Mouse (Mus musculus): ENCODE measurements around the gene Ccl17. TPM values are rescaled to one million over a fixed set of nuclear protein-coding genes. Genes with fewer than 3 reads are reported as not detected.

The Ccl17 gene
- polyA plus RNA-seq, 1 experiment from 2014 or later, result not detected

DNA sequence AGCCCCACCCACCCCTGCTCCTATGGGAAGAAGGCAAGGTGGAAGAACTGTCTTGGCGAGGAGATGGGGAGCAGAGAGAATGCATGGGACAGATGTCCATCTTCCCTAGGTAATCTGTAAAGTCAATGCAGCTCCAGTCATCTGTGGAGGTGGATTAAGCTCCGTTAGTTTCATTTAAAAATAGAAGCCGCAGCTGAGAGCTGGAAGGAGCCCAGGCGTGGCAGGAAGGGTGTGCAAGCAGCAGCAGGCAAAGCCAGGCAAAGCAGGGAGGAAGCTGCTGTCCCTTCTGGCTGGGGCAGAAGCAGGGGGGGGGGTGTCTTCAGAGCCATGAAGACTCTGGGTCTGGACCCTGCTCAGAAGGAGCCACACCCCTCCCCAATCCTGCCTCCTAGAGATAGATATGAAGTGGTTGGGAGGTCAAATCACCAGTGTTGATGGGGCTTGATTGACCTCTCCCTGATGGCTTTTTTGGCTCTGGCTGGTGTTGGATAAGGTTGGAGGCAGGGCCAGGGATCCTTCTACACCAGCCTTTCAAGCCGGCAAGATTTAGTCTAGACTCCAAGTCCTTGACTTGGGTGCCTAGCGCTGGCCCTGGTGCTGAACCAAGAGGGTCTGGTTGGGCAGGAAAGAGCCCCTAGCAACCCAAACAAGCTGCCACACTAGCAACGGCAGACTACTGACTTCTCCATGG is 9.8 kb upstream of the Ccl17 start:
- no peak for DNase-seq (ENCODE audit: extremely low spot score, low spot score)
- H3K4me3 ChIP-seq, result no peak overlapping the region
- H3K36me3 ChIP-seq (replicated peaks), result no peaks in the 10 kb centered on the region
- H3K4me1 ChIP-seq, result peaks cover 12% of the 10 kb centered on the region
- no peak overlapping the region for H3K27ac ChIP-seq
- H3K27me3 ChIP-seq (ENCODE audit: poor library complexity, severe bottlenecking), result no peaks in the 10 kb centered on the region
- no peaks in the 10 kb centered on the region for H3K9me3 ChIP-seq
- 68% methylated on average over 7 of the region's 7 CpGs for WGBS

GRCm38 (mm10) chr8:94801293-94802095 is 8.8 kb upstream of the Ccl17 start:
- WGBS, result 47% methylated on average over 14 of the region's 14 CpGs

DNA sequence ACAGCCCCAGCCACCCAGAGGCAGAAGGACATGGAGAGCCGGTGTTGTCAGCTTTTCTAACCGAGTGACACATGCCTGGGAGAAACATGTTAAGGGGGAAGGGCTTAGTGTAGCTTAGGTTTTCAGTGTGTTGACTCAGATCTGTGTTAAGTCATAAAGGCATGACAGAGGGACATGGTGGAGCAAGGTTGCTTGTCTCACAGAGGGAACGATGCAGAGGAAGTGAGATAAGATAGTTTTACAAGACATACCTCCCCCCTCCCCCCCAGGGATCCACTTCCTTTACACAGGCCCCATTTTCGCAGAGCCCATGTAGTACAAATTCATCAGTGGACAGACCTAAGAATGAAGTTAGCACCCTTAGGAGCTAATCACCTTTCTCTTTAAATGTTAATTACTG is 7.9 kb upstream of the Ccl17 start:
- Histone ChIP-seq H3K27me3 (ENCODE audit: poor library complexity, severe bottlenecking) (no peaks in the 10 kb centered on the region), H3K9me3 (no peaks in the 10 kb centered on the region), H3K36me3 (replicated peaks) (no peaks in the 10 kb centered on the region), H3K4me3 (no peak overlapping the region), H3K4me1 (peaks cover 19% of the 10 kb centered on the region), H3K27ac (no peak overlapping the region)
- WGBS, result 87% methylated on average over 4 of the region's 4 CpGs
- DNase-seq (ENCODE audit: extremely low spot score, low spot score), result no peak

More at GRCm38 (mm10) chr8:94801293-94802095, 8.8 kb upstream of the Ccl17 start:
- no peaks in the 10 kb centered on the region for H3K9me3 ChIP-seq
- DNase-seq (ENCODE audit: extremely low spot score, low spot score), result no peak
- H3K27me3 ChIP-seq (ENCODE audit: poor library complexity, severe bottlenecking), result no peaks in the 10 kb centered on the region
- H3K27ac ChIP-seq, result no peak overlapping the region
- H3K4me1 ChIP-seq, result peaks cover 19% of the 10 kb centered on the region
- no peaks in the 10 kb centered on the region for H3K36me3 ChIP-seq (replicated peaks)
- H3K4me3 ChIP-seq, result no peak overlapping the region

DNA sequence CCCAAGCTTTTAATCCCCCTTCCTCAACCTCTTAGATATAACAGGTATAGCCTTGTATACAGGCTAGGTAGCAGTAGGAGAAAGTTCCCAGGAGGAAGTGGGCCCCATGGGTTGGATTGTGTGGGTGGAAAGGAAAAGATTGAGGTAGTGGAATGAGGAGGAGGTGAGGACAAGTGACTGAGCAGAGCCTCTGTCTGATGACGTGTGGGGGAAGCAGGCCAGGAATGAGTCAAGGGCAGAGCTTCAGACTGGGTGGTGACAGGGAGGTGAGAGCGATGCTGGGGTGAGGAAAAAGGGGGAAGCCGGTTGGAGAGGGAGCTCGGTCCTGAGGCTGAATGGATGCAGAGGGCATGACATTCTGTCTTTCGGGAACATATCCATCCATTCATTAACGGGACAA is 6.7 kb upstream of the Ccl17 start:
- no peaks in the 10 kb centered on the region for H3K36me3 ChIP-seq (replicated peaks)
- no peak overlapping the region for H3K4me3 ChIP-seq
- H3K4me1 ChIP-seq, result peaks cover 19% of the 10 kb centered on the region
- DNase-seq (ENCODE audit: extremely low spot score, low spot score), result no peak
- 79% methylated on average over 6 of the region's 6 CpGs for WGBS
- no peak overlapping the region for H3K27ac ChIP-seq
- H3K27me3 ChIP-seq (ENCODE audit: poor library complexity, severe bottlenecking), result no peaks in the 10 kb centered on the region
- H3K9me3 ChIP-seq, result no peaks in the 10 kb centered on the region

DNA sequence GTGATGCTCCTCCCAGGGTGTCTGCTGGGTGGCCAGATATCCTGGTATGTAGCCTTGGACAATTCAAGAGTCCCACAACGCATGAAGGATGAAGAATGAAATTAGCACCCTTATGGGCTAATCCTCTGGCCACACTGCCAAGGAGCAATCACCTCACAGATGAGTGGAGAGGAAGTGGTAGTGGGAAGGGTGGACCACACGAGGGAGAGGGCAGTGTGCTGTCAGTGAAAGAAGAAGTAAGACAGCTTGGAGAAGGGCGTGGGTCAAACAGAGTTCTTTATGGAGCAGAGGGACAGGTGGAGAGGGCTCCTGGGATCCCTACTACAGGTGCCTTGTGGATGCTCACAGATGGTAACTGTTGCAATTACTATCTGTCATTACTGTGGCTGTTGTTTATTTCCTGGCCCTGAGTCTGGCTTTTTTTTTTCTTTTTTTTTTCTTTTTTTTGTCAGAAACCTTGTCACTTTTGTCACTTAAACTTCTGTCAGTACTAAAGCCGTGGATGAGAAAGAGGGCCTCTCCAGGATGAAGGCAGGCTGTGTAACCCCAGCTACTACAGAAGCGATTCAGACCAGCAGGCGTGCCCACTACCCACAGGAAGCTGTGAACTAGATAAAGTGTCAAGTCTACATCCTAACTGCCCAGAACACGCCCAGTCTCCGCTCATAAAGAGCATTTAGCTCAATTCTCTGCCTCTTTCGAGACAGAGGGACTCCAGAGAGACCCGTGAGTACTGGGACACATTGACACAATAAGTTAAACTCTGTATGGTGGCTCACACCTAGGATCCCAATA is 5.5 kb upstream of the Ccl17 start:
- H3K36me3 ChIP-seq (replicated peaks), result no peaks in the 10 kb centered on the region
- peaks cover 19% of the 10 kb centered on the region for H3K4me1 ChIP-seq
- H3K27ac ChIP-seq, result no peak overlapping the region
- DNase-seq (ENCODE audit: extremely low spot score, low spot score), result no peak
- no peak overlapping the region for H3K4me3 ChIP-seq
- H3K9me3 ChIP-seq, result no peaks in the 10 kb centered on the region
- H3K27me3 ChIP-seq (ENCODE audit: poor library complexity, severe bottlenecking), result no peaks in the 10 kb centered on the region
- 80% methylated on average over 10 of the region's 10 CpGs for WGBS

- no peak overlapping the region for H3K4me3 ChIP-seq
Measured at GRCm38 (mm10) chr8:94805811-94806210, 4.4 kb upstream of the Ccl17 start.

GRCm38 (mm10) chr8:94807506-94807905 is 2.7 kb upstream of the Ccl17 start:
- H3K27ac ChIP-seq, result no peak overlapping the region
- peaks cover 12% of the 10 kb centered on the region for H3K4me1 ChIP-seq
- no peaks in the 10 kb centered on the region for H3K9me3 ChIP-seq
- H3K4me3 ChIP-seq, result no peak overlapping the region
- WGBS, result 74% methylated on average over 7 of the region's 7 CpGs
- H3K36me3 ChIP-seq (replicated peaks), result no peaks in the 10 kb centered on the region
- H3K27me3 ChIP-seq (ENCODE audit: poor library complexity, severe bottlenecking), result no peaks in the 10 kb centered on the region
- no peak for DNase-seq (ENCODE audit: extremely low spot score, low spot score)

More at GRCm38 (mm10) chr8:94805811-94806210, 4.4 kb upstream of the Ccl17 start:
- no peak overlapping the region for H3K27ac ChIP-seq
- no peak for DNase-seq (ENCODE audit: extremely low spot score, low spot score)
- H3K27me3 ChIP-seq (ENCODE audit: poor library complexity, severe bottlenecking), result no peaks in the 10 kb centered on the region
- 68% methylated on average over 4 of the region's 4 CpGs for WGBS
- peaks cover 19% of the 10 kb centered on the region for H3K4me1 ChIP-seq
- H3K36me3 ChIP-seq (replicated peaks), result no peaks in the 10 kb centered on the region
- H3K9me3 ChIP-seq, result no peaks in the 10 kb centered on the region

- WGBS, result 89% methylated on average over 6 of the region's 6 CpGs
- no peak for DNase-seq (ENCODE audit: extremely low spot score, low spot score)
- no peaks in the 10 kb centered on the region for H3K9me3 ChIP-seq
- H3K27me3 ChIP-seq (ENCODE audit: poor library complexity, severe bottlenecking), result no peaks in the 10 kb centered on the region
- no peak overlapping the region for H3K27ac ChIP-seq
- peaks cover 14% of the 10 kb centered on the region for H3K4me1 ChIP-seq
- H3K36me3 ChIP-seq (replicated peaks), result no peaks in the 10 kb centered on the region
- no peak overlapping the region for H3K4me3 ChIP-seq
Measured at GRCm38 (mm10) chr8:94808372-94808771, 1.9 kb upstream of the Ccl17 start.

- H3K27me3 ChIP-seq (ENCODE audit: poor library complexity, severe bottlenecking), result no peaks in the 10 kb centered on the region
- no peak for DNase-seq (ENCODE audit: extremely low spot score, low spot score)
- H3K27ac ChIP-seq, result no peak overlapping the region
- no peak overlapping the region for H3K4me3 ChIP-seq
- peaks cover 13% of the 10 kb centered on the region for H3K4me1 ChIP-seq
- no peaks in the 10 kb centered on the region for H3K36me3 ChIP-seq (replicated peaks)
- H3K9me3 ChIP-seq, result no peaks in the 10 kb centered on the region
- 91% methylated on average over 5 of the region's 5 CpGs for WGBS
Measured at GRCm38 (mm10) chr8:94810855-94811254, 602 bp downstream of the Ccl17 start.

GRCm38 (mm10) chr8:94811654-94812053 is 1.4 kb downstream of the Ccl17 start:
- H3K4me3 ChIP-seq, result no peak overlapping the region
- WGBS, result 78% methylated on average over 6 of the region's 6 CpGs
- H3K9me3 ChIP-seq, result no peaks in the 10 kb centered on the region
- H3K36me3 ChIP-seq (replicated peaks), result no peaks in the 10 kb centered on the region
- DNase-seq (ENCODE audit: extremely low spot score, low spot score), result no peak
- no peak overlapping the region for H3K27ac ChIP-seq
- H3K27me3 ChIP-seq (ENCODE audit: poor library complexity, severe bottlenecking), result no peaks in the 10 kb centered on the region
- peaks cover 8% of the 10 kb centered on the region for H3K4me1 ChIP-seq

GRCm38 (mm10) chr8:94812645-94813098 is 2.4 kb downstream of the Ccl17 start:
- peak; percentile 83 for DNase-seq (ENCODE audit: extremely low spot score, low spot score)
- no peaks in the 10 kb centered on the region for H3K27me3 ChIP-seq (ENCODE audit: poor library complexity, severe bottlenecking)
- H3K36me3 ChIP-seq (replicated peaks), result no peaks in the 10 kb centered on the region
- H3K4me3 ChIP-seq, result peak overlapping the region; percentile 27; the same call in 1 of the 2 replicates
- no peaks in the 10 kb centered on the region for H3K9me3 ChIP-seq
- WGBS, result 28% methylated on average over 6 of the region's 6 CpGs
- H3K27ac ChIP-seq, result peak overlapping the region; percentile 67
- H3K4me1 ChIP-seq, result peaks cover 8% of the 10 kb centered on the region

GRCm38 (mm10) chr8:94814556-94814955 is 4.3 kb downstream of the Ccl17 start:
- Histone ChIP-seq H3K4me3 (no peak overlapping the region), H3K36me3 (replicated peaks) (no peaks in the 10 kb centered on the region), H3K27ac (no peak overlapping the region), H3K27me3 (ENCODE audit: poor library complexity, severe bottlenecking) (no peaks in the 10 kb centered on the region), H3K4me1 (peaks cover 8% of the 10 kb centered on the region), H3K9me3 (no peaks in the 10 kb centered on the region)
- WGBS, result 0% methylated on average over 1 of the region's 1 CpGs
- DNase-seq (ENCODE audit: extremely low spot score, low spot score), result no peak
